Mouse (Mus musculus) liver, adult 2 months (tissue): ENCODE data around the gene Sema5a.

Source experiments
- CTCF ChIP-seq: fragments of 200-500 bp; IDR thresholded peaks from 2 replicates; pipeline ENCODE4 v1.5.1; 2011; ENCODE audit warnings: low read depth, low read length, control low read depth
- POLR2A ChIP-seq: fragments of 200-500 bp; IDR thresholded peaks from 2 replicates; pipeline ENCODE4 v1.6.1; 2011; ENCODE audit warnings: low read length, control low read depth; ENCODE audit not compliant: insufficient read depth; ENCODE audit errors: extremely low read depth

DNA sequence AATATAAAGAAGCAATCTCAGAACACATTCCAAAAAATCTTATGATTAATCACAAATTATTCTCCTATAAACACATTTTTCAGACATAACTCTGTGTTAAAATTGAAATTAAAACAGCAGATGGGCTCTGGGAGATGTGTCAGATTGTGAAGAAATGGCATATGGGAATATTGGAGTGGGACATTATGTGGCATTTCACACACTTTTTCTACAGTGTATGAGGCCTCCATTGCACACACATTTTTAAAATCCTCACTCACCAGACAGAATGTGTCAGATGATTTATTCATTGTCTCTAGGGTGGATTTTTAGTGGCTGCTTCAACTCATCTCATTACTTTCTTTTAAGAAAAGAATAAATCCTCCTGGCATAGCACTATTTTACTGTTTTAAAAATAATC lies 446.4 kb downstream of the Sema5a start:
- TF ChIP-seq POLR2A = no peak
- no peak for TF ChIP-seq CTCF
